Mouse (Mus musculus) CD4-positive helper T cell, adult 2 months (primary cell): ENCODE data around the gene Olfr70.

Source experiments
- DNase-seq: peaks from one replicate; pipeline ENCODE4 v3.0.0-alpha.2; 2012; ENCODE audit warnings: low read depth, missing footprints, low spot score

Gene Olfr70

GRCm38 (mm10) chr4:43700707-43701106 lies at the start of gene Olfr70:
Gene Olfr70, minus strand, starts transcription at chr4:43700807.
- no peak for DNase-seq

DNA sequence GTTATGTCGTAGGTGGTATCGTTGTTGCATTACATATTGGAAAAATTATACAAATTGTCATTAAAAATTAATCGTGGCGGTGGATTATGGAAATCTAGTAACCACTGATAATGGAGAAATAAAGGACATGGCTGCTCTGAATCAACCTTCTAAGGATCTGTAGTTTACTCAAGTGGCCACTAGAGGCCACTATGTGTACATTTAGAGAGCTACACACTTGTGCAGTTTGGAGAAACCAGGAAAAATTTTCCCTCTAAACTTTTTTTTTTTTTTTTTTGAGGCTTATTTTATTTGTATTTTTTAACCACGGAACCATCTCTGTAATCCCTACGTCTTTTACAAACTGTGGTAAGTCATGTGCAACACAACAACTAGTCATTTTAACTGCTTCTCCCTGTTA lies 44.6 kb upstream of the Olfr70 start:
- DNase-seq: peak; percentile 22

DNA sequence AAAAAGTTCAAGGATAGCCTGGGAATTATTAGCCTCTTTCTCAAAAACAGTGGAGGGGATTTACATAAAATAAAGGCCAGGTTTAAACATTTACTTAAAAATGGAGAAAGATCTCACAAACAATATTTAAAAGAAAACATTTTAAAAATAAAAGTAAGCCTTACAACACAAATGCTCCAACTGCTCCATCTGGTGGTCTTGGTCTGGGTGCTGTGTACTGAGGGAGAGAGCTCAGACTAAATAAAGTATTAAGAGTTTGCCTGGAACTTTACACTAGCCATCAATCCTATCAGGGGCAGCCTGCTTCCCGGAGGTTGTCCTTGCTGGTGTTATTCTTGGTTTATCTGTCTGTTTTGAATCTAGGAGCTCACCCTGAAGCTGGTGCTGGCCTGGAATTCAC lies 42.5 kb upstream of the Olfr70 start:
- no peak for DNase-seq

- DNase-seq: no peak
Observed at GRCm38 (mm10) chr4:43742637-43743036, 42.0 kb upstream of the Olfr70 start.

DNA sequence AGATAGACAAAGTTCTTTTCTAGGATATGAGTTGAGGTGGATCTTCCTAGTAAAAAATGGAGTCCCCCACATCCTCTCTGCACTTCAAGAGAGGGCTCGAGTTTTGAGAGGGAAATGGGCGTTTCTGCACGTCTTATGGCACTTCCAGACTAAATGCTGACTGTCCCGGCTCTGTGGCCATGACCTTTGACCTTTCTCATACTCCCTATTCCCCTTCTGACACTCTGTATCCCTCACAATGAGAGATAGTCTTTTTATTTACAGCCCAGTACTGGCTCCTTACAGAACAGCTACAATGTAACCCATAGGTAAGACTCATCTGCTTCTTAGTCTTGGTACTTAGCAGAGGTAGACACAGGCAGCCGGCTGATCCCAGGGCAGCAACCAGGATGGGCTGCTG lies 40.9 kb upstream of the Olfr70 start:
- no peak for DNase-seq

DNA sequence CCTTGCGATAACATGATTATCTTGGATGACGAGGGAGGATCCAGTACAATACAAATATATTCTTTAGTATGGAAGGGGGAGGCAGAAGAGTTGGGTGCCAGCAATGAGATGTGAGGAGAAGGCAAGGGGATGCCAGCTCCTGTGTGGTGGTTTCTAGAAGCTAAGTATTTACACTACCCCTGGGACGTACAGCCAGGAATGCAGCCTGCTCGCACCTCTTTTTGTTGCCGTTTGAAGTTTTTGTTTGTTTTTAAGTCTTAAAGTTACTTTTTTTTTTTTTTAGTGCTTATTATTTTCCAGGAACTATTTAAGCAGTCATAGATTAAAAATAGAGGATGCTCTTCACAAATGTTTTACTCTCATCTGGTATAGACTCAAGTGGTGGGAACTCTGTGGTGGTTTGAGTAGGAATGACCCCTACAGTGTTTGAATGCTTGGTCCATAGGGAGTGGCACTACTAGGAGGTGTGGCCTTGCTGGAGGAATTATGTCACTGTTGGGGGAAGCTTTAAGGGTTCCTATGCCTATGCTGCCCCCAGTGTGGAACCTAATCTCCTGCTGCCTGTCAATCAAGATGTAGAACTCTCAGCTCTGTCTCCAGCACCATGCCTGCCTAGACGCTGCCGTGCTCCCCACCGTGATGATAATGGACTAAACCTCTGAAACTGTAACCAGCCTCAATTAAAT lies 38.5 kb upstream of the Olfr70 start:
- DNase-seq: no peak

GRCm38 (mm10) chr4:43737144-43737543 lies 36.5 kb upstream of the Olfr70 start:
- no peak for DNase-seq

GRCm38 (mm10) chr4:43733186-43733585 lies 32.6 kb upstream of the Olfr70 start:
- no peak for DNase-seq

- no peak for DNase-seq
Observed at GRCm38 (mm10) chr4:43732171-43732570, 31.6 kb upstream of the Olfr70 start.

- DNase-seq: no peak
Observed at GRCm38 (mm10) chr4:43730750-43731297, 30.2 kb upstream of the Olfr70 start.

DNA sequence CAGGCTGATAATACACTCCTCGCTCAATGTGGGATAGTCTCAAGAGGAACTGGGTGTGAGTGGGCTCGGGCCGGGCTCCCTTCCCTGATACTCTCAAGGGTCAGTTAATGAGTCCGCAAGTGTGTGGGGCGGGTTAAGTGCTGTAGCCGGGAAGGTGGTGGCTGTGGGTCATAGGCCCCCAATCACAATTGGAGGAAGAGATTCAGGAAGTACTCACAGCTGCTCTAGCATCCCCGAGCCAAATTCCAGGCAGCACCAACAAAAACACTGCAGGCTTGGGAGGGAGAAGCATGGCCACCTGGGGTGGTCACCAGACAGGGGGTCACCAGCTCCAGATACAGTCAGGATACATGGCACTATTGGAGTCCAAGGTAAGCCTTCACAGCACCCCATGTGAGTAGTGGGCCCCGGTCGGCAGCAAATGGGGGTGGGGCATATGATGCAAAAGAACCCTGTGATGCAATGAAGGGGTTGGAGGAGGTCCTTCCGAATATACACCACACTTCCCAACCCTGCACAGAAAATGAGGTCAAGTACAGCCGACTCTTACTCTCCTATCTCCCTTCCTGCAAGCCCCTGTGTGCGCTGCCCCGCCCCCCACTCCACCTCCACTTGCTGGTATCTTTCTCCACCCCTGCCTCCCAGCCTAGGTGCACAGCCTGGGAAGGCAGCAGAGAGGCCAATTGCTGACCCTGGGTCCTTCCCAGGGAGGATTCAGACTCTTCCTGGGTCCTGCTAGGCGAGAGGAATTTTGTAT lies 29.4 kb upstream of the Olfr70 start, which contains the start of gene Spaar:
Spaar (plus strand) TSS at position 241 of the 757 bp plus-strand sequence.
- no peak for DNase-seq

DNA sequence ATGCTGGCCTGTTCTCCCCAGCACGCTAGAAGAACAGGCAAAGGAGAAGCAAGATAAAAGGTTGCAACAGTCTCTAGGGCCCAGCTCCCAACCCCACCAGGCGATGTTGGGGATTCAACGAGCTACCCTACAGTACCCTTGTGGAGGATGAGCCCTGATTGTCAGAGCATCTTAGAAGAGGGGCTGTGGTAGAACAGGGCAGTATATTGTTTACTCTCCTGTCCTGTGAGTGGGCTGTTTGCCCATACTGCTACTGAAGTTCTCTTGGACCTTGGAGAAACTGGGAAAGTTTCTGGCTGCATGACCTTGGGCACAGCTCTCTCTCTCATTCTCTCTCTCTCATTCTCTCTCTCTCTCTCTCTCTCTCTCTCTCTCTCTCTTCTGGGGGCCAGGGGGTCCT lies 28.5 kb upstream of the Olfr70 start:
- DNase-seq: no peak

DNA sequence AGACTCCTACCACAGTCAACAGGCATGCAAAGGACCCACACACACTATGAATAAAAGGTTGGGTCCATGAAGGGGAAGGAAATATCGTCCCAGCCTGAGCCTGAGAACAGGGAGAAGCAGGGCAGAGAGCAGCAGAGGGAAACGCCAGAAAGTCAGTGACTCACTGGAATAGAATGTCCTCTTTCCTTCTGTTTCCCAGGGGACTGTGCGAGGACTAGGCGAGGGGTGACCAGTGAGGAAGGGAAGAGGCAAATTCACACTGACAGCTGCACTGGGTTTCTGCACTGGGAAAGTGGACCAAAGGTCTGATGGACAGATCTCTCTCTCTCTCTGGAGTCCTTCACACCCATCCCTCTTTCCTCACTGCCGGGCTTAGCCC lies 28.0 kb upstream of the Olfr70 start:
- DNase-seq: no peak

DNA sequence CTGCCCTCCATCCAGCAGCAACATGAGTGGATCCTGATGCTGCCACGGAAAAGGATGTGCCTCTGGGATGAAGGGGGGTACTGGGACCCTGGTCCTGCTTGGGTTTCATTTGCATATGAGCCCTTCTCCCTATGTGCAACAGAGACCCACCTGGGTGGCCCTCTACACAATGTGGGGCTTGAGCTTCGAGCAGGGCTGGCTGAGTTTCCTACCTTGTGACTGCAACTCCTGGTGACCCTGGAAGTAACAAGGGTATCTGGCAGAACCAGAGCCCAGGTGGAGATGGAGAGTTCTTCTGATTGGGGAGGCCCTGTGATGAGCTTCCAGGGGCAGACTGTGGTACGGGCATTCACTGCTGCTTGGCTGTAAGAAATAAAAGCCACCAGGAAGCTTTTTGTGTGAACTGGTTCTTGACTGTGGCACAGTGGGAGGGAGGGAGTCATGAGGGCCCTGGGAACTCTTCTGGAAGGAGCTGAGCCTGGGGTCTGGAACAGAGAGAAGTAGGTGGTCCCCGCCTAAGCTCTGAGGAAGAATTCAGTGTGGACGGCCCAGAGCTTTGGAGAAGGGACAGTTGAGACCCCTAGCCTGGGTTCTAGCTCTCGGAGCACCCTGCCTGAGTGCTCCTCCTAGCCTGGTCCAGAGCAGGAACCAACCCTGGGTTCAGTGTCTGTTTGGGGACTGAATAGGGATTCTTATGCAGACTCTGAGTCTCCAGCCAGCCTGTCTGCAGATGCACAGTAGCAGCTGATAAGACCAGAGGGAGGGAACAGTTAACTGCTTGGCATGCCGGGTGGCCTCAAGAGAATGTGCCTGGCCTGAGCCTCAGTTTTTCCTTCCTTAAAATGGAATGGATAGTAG lies 27.3 kb upstream of the Olfr70 start:
- no peak for DNase-seq

DNA sequence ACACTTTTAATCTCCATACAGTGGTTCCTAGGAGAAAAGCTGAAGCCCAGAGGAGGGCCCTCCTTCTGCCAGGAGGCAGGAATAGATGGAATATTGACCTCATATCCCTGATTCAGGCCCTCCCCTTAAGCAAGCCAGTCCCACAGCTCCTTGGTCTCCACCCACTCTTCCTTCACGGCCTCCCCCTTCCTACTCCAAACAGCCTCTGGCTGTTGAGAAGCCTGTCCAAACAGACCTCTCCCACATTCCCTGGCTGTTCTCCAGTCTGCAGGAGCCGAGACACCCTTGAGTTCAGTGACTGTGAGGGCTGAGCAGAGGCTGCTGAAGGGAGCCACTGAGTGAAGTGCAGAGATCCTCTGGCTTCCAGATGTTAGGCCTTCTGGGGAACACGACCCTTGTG lies 26.4 kb upstream of the Olfr70 start, which contains the start of gene Hrct1:
Hrct1 (plus strand) TSS at position 194 of the 400 bp plus-strand sequence.
- DNase-seq: no peak

- DNase-seq: no peak
Observed at GRCm38 (mm10) chr4:43726228-43726993, 25.8 kb upstream of the Olfr70 start.

GRCm38 (mm10) chr4:43724764-43725163 lies 24.2 kb upstream of the Olfr70 start:
- DNase-seq: peak; percentile 21

GRCm38 (mm10) chr4:43722191-43722590 lies 21.6 kb upstream of the Olfr70 start:
- no peak for DNase-seq

DNA sequence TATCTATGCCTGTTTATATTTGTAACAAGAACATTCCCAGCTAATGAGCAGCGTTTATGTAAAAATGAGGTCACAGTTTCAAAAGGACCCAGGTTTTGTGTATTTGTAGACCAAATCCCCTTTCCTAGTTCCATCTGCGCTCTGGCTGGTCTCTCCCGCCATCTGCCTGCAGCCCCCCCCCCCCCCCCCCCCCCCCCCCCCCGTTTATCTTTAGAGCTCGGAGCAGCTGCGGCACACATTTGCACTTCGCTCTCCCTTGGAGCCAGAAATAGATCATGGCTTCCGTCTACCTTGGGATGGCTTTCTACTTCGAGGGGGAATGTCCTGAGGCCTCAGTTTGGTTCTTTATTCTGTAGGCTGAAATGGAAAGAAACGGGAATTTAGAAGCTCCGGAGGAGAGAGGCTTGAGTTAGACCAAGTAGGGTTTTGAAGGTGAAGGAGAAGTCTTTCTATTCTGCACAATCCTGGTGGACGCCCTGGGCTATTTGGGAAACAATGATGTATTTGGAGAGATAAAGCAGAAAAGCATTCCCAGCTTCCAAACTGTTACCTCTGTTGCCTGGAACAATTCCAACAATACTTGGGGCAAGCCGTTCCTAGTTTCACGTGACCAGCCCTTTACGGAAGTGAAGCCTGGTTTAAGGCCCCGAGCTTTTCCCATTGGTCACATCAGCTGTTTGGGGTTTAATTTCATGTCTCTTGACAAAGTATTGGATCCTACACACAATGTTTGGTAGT lies 20.1 kb upstream of the Olfr70 start:
- no peak for DNase-seq

DNA sequence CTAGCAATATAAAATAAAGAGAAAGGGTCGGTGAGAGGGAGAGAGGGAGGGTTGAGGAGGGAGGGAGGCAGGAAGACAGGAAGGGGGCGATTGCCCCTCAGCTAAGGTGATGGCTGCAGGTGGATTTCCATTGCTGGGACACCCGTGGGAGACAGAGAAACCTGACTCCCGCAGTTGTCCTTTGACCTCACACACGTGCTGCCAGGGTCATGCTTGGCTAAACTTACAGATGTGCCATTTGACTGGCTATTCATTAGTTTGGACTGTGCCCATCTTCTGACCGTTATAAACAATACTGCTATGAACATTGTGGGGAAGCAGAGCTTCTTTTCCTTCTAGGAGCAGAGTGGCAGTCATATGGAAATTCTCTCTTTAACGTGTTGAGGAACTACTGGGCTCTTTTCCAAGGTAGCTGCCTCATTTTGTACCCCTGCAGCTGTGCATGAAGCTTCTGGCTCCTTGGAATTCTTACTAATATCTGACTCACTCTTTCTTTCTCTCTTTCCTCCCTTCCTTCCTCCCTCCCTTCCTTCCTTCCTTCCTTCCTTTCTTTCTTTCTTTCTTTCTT lies 13.1 kb upstream of the Olfr70 start:
- DNase-seq: no peak
